Mouse (Mus musculus): ENCODE measurements around the gene Smc6.

The Smc6 gene

DNA sequence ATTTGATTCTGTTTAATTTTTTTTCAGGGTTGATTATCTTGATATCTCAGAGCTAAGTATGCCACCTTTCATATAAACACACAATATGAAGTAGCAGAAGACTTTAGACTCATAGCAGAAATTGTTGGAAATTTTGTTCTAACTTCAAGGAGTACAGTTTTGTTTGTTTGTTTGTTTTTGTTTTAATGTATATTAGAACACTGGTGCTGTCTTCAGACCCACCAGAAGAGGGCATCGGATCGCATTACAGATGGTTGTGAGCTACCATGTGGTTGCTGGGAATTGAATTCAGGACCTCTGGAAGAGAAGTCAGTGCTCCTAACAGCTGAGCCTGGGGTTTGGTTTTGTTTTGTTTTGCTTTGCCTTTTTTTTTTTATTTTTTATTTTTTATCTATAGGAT, 20.7 kb downstream of the Smc6 start:
- no peak for DNase-seq (ENCODE audit: low spot score)

GRCm38 (mm10) chr12:11300858-11301257, 35.2 kb downstream of the Smc6 start:
- DNase-seq (ENCODE audit: low spot score) = no peak

DNA sequence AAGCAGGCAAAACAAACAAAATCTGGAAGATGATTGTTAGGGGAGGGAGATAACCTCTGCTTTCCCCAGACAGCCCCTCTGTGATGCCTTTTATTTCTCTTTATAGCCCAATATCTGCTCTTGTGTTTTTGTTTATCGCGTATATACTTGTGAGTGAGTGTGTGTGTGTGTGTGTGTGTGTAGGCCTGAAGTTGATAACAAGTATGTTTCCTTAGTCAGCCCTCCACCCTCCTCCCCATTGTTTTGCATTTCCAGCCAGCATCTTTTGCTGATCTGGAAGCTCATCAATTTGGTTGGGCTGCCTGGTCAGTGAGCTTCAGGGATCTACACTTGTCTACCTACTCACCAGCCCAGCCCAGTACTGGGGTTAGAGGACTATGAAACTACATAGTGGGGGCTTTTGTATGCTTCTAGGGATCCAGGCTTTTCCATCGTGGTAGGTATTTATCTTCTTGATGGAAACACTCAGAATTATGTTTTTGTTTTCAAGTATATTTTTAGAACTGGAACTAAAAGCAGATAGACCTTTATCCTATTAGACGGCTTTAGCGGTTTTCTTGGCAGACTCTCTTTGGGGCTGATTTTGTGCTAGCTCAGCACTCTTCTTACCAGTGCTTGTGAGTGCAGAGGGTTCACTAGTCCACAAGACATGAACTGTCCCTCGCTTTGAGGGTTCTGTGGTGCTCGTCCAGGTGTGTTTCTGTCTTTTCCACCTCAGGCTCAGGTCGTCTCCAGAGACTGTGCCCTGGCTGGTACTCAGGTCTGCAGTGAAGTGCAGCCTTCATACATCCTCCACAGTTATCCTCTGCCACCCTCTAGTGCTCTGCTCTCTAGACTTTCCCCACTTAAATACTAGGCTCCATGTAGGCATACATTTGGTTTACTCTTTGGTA, 41.3 kb downstream of the Smc6 start:
- DNase-seq (ENCODE audit: low spot score) = no peak

- no peak for DNase-seq (ENCODE audit: low spot score)
Measured at GRCm38 (mm10) chr12:11311106-11311505, 45.4 kb downstream of the Smc6 start.

GRCm38 (mm10) chr12:11313840-11314239, 48.2 kb downstream of the Smc6 start:
- no peak for DNase-seq (ENCODE audit: low spot score)

GRCm38 (mm10) chr12:11317671-11318070, 52.0 kb downstream of the Smc6 start:
- no peak for DNase-seq (ENCODE audit: low spot score)

DNA sequence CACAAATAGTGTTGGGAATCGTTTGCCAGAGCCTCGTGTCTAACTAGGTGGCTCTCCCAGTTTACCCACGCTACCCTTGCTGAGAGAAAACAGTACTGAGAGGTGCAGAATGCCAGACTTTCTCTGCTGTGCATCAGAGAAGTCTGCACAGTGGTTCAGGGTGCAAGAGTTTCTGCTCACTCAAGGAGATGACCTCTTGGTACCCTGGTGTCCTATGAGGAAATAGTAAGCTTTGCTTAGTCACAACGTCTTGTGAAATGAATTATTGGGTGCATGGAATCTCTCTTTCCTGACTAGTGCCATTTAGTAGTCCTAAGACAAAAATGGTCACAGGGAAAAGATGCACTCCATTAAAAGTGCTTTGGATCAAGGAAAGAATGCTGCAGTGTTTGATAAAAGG, 58.8 kb downstream of the Smc6 start:
- no peak for DNase-seq (ENCODE audit: low spot score)

DNA sequence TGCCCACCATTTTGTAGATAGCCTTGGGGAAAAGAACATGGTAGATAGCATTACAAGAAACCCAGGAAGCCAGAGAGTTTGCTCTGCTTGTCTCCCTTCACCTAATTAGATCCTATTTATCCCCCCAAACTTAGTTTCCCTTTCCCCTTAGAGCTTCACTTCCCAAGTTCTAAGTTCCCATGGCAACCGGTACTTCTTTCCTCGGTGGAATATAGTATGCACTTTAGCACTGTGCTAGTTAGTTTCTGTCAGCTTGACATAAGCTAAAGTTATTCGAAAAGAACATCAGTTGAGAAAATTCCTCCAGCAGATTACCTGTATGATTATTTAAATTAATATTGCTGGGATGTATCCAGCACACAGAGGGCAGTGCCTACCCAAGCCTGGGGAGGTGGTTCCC, 60.8 kb downstream of the Smc6 start:
- no peak for DNase-seq (ENCODE audit: low spot score)

DNA sequence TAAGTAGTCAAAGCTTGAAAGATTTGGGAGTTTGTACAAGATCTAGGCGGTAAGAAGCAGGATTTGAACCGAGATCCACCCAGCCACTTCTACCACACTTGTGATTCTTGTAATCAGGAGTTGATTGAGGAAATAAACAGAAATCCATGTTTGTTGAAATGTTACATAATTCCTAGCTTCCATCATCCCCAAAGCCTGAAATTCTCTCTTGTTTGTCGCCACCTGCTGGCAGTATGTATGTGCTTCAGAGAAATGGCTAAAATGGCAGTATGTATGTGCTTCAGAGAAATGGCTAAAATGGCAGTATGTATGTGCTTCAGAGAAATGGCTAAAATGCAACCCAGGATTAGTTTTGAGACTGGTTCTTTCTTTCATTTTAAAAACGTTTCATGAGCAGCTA, 71.2 kb downstream of the Smc6 start:
- peak; percentile 54 for DNase-seq (ENCODE audit: low spot score)

GRCm38 (mm10) chr12:11338251-11338650, 72.6 kb downstream of the Smc6 start:
- DNase-seq (ENCODE audit: low spot score) = no peak

GRCm38 (mm10) chr12:11342020-11342600, 76.4 kb downstream of the Smc6 start:
- no peak for DNase-seq (ENCODE audit: low spot score)

GRCm38 (mm10) chr12:11345963-11346362, 80.3 kb downstream of the Smc6 start:
- DNase-seq (ENCODE audit: low spot score) = no peak

- DNase-seq (ENCODE audit: low spot score) = peak; percentile 41
Measured at GRCm38 (mm10) chr12:11348423-11348822, 82.7 kb downstream of the Smc6 start.

DNA sequence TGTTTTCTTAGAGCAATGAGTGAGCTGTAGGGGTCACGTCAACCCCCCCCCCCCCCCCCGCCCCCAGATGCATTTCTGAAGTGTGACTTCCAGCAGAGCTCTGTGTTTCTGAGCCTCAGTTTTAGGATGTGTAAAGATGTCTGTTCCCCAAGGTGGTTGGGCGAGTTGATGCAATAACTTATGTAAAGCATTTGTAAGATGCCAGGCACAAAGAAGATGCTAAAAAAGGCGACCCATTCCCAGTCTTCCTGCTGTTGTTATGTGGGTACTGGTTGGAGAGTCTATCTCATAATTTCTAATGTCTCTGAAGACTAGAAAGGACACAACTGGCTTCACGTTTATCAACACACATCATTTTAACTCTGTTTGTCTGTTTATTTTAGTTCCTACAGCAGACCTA, 84.2 kb downstream of the Smc6 start:
- DNase-seq (ENCODE audit: low spot score) = no peak

DNA sequence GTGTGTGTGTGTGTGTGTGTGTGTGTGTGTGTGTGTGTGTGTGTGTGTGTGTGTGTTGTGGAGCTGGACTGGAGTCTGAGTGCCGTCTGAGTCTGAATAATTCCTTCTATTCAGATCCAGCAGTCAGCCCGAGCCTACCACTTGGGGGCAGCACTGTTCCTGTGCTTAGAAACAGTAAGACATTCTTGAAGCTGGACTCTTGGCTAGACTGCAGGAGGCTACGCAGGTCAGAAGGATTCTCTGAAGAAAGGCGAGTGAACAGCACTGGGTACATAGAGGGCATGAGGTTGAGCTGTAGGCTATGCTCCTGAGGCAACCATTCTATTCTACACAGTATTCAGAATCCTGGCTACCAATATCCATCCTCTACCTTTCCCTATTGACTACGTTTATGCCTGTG, 85.2 kb downstream of the Smc6 start:
- peak; percentile 87 for DNase-seq (ENCODE audit: low spot score)

DNA sequence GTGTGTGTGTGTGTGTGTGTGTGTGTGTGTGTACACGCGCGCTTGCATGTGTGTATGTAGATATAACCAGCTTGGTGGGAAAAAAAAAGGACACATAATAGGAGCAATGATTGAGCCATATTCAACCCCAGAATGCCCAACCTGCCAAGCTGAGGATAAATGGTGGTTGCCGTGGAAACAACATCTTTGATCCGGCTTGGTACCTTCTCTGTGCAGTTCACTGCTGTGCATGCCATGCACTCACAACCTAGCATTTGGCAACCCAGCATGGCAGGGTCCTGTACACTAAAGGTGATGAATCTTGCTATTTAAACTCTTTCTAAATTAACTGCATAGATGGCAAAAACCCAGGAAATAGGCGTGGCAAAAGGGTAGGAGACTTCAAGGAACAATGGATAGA, 96.7 kb downstream of the Smc6 start:
- DNase-seq (ENCODE audit: low spot score) = no peak

GRCm38 (mm10) chr12:11364870-11365269, 99.2 kb downstream of the Smc6 start:
- DNase-seq (ENCODE audit: low spot score) = no peak

- no peak for DNase-seq (ENCODE audit: low spot score)
Measured at GRCm38 (mm10) chr12:11367099-11367765, 101.5 kb downstream of the Smc6 start.
